Mouse (Mus musculus): ENCODE measurements around the gene Frmpd1.

Frmpd1 gene

DNA sequence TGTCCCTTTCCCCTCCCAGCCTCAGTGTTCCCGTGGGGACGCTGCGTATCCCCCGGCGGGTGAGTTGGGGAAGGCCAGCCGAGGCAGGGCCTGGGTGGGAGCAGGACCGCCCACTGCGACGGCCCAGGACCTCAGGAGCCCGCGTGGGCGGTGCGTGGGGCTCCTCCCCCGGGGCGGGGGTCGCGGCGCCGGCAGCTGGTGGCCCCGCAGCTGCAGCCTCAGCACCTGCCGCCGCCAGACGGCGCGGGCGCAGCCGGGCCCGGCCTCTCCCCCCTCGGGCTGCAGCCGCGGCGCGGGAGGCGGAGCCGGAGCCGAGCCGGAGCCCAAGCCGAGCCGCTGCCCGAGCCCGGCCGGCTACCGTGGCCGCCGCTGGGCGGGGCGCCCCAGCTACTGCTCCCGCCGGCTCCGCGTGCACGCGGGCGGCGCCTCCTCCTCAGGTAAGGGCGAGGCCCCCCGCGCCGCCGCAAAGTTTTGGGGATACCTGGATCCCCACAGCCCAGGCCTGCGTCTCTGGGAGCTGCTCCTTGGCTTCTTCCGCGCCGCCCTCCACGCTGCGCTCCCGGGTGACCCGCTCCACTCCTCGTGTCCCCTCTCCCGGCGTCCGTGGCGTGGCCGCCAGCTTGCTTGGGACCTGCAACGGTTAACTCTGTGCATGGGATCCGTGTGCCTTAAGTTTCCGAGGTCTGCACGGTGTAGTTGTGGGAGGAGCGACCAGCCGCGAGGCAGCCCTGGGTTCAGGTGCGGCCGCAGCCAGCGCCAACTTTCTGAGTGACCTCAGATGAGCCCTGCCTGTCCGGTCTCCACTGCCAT lies at the start of gene Frmpd1:
Gene Frmpd1 (plus strand): TSS at position 355 of the 810 bp plus-strand sequence.
- DNase-seq (ENCODE audit: low read depth): no peak

DNA sequence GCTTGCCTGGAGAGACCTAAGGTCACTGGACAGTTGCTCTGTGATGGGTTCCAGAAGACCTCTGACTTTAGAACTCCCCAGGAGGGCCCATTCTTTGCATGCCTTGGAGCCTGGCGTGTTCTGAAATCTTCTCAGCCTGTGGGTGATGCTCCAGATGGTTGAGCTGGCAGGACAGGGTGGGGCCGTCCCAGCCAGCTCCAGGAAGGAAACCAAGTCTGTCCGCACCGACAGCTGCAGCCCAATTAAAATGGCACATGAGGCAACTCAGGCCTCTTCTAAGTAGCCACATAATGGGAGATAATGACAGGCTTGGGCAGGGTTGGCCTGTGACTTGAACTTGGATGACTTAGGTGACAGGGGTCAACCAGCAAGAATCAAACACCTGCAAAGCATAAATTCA lies 47.0 kb upstream of the Frmpd1 start:
- no peak for DNase-seq (ENCODE audit: low read depth)

DNA sequence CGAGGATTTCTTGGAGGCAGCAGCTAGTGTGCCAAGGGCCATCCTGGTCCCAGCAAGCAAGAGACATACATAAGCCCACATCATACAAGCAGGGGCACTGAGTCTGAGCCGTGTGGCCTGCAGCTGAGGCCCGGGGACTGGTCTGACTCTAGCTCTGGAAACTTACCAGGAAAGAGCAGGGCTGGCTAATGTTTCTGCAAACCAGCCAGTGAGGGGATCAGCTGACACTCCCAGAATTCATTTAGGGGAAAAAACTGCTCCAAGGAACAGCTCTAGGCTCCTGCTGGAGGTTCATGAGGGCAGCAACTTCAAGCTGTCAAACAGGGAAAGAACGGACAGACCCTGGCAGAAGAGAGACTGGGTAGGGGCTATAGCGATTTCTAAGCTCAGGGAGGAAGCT lies 42.8 kb upstream of the Frmpd1 start:
- peak; percentile 22 for DNase-seq (ENCODE audit: low read depth)

DNA sequence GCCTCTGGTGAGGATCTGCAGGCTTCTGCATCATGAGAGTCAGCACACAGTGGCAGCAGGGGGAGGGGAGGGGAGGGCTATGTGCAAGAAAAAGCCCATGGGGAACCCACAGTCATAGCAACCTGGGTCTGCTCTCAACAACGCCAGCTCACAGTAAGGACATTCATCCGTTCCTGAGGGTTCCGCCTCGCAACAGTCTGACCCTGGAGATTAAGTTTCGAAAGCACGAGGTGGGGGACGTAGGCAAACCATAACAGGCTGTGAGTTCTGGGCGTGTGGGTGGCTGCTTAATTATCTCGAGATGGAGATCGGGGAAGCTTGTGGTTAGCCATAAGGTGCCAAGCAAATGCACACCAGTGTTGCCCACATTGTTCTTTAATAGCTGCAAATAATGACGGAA lies 42.3 kb upstream of the Frmpd1 start:
- peak; percentile 12 for DNase-seq (ENCODE audit: low read depth)

GRCm38 (mm10) chr4:45143005-45143404 lies 41.7 kb upstream of the Frmpd1 start:
- no peak for DNase-seq (ENCODE audit: low read depth)

DNA sequence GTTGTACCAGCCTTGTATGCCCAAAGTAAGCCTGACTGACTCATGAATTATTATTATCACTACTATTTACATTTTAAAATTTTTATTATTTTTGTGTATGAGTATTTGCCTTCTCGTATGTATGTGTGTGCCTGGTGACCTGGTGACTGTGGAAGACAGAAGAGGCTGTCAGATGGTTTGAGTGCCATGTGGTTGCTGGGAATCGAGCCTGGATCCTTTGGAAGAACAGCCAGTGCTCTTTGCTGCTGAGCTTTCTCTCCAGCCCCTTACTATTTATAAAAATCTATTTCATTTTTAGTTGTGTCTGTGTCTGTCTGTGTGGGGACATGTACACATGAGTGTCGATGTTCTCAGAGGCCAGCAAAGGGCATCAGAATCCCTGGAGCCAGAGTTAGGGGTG lies 28.2 kb upstream of the Frmpd1 start:
- DNase-seq (ENCODE audit: low read depth): no peak

GRCm38 (mm10) chr4:45158608-45159007 lies 26.1 kb upstream of the Frmpd1 start:
- DNase-seq (ENCODE audit: low read depth): no peak

- no peak for DNase-seq (ENCODE audit: low read depth)
These were observed 23.9 kb upstream of the Frmpd1 start for GRCm38 (mm10) chr4:45160773-45161172.

GRCm38 (mm10) chr4:45163711-45164110 lies 21.0 kb upstream of the Frmpd1 start:
- DNase-seq (ENCODE audit: low read depth): peak; percentile 15

GRCm38 (mm10) chr4:45165477-45165876 lies 19.2 kb upstream of the Frmpd1 start:
- DNase-seq (ENCODE audit: low read depth): peak; percentile 1

GRCm38 (mm10) chr4:45165955-45166354 lies 18.7 kb upstream of the Frmpd1 start:
- no peak for DNase-seq (ENCODE audit: low read depth)

- DNase-seq (ENCODE audit: low read depth): no peak
These were observed 13.3 kb upstream of the Frmpd1 start for GRCm38 (mm10) chr4:45171340-45171739.

GRCm38 (mm10) chr4:45183818-45184520 lies 706 bp upstream of the Frmpd1 start:
- no peak for DNase-seq (ENCODE audit: low read depth)

DNA sequence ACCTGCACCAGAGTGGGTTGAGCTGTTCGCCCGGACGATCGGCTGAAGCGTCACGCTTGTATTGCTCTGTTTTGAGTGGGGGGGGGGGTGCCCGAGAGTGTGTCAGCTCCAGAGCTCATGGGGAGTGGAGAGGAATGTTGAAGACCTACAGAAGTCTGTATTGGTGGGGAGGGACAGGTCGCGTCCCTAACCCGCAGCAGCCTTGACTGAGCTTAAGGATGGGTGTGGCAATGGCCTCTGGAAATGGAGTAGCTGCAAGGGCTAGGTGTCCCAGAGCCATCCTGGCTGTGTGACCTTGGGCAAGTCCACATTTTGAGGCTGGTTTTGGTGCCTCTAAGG lies 625 bp downstream of the Frmpd1 start:
- DNase-seq (ENCODE audit: low read depth): no peak

GRCm38 (mm10) chr4:45198296-45198695 lies 13.6 kb downstream of the Frmpd1 start:
- DNase-seq (ENCODE audit: low read depth): no peak

DNA sequence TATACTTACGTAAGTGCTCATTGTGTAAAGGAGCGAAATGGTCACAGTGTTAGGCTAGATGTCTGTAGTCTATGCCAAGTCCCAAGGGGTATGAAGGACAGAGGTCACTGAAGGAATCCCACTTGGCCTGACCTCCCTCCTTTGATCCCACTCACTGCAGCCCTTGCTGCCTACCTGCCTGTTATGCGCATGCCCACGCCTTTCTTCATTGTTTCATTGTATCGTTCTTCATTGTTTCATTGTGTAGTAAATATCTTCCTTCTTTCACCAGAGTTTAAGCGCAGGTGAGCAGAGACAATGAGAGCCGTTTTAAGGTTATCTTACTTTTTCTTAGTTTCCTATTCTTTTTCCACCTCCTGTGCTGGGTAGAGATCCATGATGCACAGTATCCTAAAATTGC lies 18.6 kb downstream of the Frmpd1 start:
- DNase-seq (ENCODE audit: low read depth): no peak

DNA sequence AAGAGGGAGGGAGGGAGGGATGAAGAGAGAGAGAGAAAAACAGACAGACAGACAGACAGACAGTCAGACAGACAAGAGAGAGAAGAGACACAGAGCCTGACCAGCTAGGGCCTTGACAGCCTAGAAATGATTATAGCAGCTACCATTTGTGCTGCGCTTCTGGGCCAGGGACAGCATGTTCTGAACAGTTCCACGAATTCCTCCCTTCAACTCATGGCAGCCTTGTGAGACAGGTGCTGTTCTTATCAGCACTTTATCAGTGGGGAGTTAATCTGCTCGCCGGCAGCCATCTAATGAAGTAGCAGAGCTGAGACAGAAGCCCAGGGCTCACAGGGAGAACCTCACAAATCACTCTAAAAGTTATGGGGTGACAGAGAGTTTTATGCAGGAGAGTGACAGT lies 22.8 kb downstream of the Frmpd1 start:
- DNase-seq (ENCODE audit: low read depth): no peak

- no peak for DNase-seq (ENCODE audit: low read depth)
These were observed 24.2 kb downstream of the Frmpd1 start for GRCm38 (mm10) chr4:45208832-45209363.

- no peak for DNase-seq (ENCODE audit: low read depth)
These were observed 27.8 kb downstream of the Frmpd1 start for GRCm38 (mm10) chr4:45212342-45213063.

DNA sequence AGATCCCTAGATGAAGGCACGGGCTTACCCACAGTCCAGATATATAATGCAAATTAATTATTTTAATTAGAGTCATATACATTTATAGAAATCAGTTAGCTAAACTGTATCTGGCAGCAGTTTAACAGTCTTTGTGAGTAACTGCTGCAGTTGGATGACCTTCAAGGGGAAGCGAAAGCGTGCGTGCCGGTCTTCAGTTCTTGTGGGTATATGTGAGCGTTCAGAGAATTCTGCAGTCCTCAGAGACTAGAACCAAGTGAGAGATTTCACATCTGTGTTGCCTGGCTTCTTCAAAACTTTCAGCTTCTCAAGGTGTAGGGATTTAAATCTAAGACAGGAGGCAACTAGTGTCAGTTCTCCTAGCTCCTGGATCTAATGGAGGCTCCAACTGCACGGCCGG lies 35.3 kb downstream of the Frmpd1 start:
- no peak for DNase-seq (ENCODE audit: low read depth)

DNA sequence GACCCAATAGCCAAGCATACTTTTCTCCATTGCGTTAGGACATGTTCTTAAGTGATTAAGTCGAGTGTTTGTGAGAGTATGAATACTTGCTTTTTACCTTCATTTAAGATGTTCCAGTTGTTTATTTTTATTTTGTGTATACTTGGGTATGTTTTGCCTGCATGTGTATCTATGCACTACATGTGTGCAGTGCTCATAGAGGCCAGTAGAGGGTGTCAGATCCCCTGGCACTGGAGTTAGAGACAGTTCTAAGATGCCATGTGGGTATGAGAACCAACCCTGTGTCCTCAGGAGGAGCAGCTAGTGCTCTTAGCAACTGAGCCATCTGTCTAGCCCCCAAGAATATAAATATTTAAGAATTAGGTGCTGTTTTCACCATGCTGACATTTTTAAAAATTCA lies 37.7 kb downstream of the Frmpd1 start:
- DNase-seq (ENCODE audit: low read depth): no peak

- DNase-seq (ENCODE audit: low read depth): no peak
These were observed 45.6 kb downstream of the Frmpd1 start for GRCm38 (mm10) chr4:45230263-45230662.

DNA sequence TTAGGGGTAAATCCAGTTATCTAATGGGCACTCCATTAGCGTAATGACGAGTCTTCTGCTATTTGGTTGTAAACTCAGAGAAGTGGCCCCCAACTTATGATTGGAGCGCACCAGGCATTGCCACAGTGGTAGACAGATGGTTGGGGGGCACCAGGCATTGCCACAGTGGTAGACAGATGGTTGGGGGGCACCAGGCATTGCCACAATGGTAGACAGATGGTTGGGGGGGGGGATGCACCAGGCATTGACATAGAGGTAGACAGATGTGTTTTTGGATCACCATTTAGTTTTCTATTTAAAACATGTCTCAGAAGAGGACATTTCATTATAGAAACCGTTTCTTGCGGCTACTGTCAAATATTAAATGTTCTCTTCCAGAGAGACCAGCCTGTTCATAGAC lies 53.6 kb downstream of the Frmpd1 start:
- no peak for DNase-seq (ENCODE audit: low read depth)

Measured in NIH3T3 (cell line).